Mouse (Mus musculus) c-Kit-positive CD71-negative TER-119-negative erythroid progenitor cells, embryonic 14.5 days (primary cell): Measurements from ENCODE around the gene Gm20671.
A peak's percentile ranks its signal among the peaks of the same experiment; 100 is the strongest.
"Not testable (repeated sequence)": the region's sequence is repeated elsewhere in the genome, so short reads cannot be mapped to it uniquely, and the experiment has no call there.

ENCODE experiments used
- DNase-seq: peaks from one replicate; pipeline ENCODE4 v3.0.0-alpha.2; 2013; ENCODE audit warnings: low read depth

Gm20671 gene

GRCm38 (mm10) chr5:32785313-32785915 lies 41.5 kb downstream of the Gm20671 start, which contains the start of gene Pisd:
TSS of gene Pisd (minus strand) at chr5:32785646.
- DNase-seq: peak; percentile 86

GRCm38 (mm10) chr5:32784726-32785125 lies 42.2 kb downstream of the Gm20671 start:
- no peak for DNase-seq

GRCm38 (mm10) chr5:32781596-32781995 lies 45.3 kb downstream of the Gm20671 start:
- DNase-seq: no peak

- DNase-seq: no peak
Measured at GRCm38 (mm10) chr5:32778168-32778567, 48.7 kb downstream of the Gm20671 start.

- DNase-seq: no peak
Measured at GRCm38 (mm10) chr5:32772361-32772760, 54.5 kb downstream of the Gm20671 start.

- DNase-seq: no peak
Measured at GRCm38 (mm10) chr5:32767636-32768373, 59.1 kb downstream of the Gm20671 start.

- DNase-seq: no peak
Measured at GRCm38 (mm10) chr5:32767004-32767403, 59.9 kb downstream of the Gm20671 start.

GRCm38 (mm10) chr5:32761566-32762140 lies 65.3 kb downstream of the Gm20671 start:
- DNase-seq: no peak

- no peak for DNase-seq
Measured at GRCm38 (mm10) chr5:32760787-32761186, 66.1 kb downstream of the Gm20671 start.

- DNase-seq: not testable (repeated sequence)
Measured at GRCm38 (mm10) chr5:32760352-32760751, 66.6 kb downstream of the Gm20671 start.

- no peak for DNase-seq
Measured at GRCm38 (mm10) chr5:32759662-32760061, 67.2 kb downstream of the Gm20671 start.

GRCm38 (mm10) chr5:32756141-32756540 lies 70.8 kb downstream of the Gm20671 start:
- DNase-seq: no peak

- no peak for DNase-seq
Measured at GRCm38 (mm10) chr5:32751736-32752135, 75.2 kb downstream of the Gm20671 start.

- DNase-seq: no peak
Measured at GRCm38 (mm10) chr5:32748936-32749335, 78.0 kb downstream of the Gm20671 start.

- DNase-seq: peak; percentile 44
Measured at GRCm38 (mm10) chr5:32747650-32748375, 79.1 kb downstream of the Gm20671 start.

GRCm38 (mm10) chr5:32745705-32746655 lies 80.9 kb downstream of the Gm20671 start:
- DNase-seq: peak; percentile 61

- DNase-seq: no peak
Measured at GRCm38 (mm10) chr5:32742149-32742548, 84.8 kb downstream of the Gm20671 start.

GRCm38 (mm10) chr5:32741377-32741776 lies 85.5 kb downstream of the Gm20671 start:
- DNase-seq: not testable (repeated sequence)

GRCm38 (mm10) chr5:32740850-32741249 lies 86.1 kb downstream of the Gm20671 start:
- DNase-seq: not testable (repeated sequence)

- DNase-seq: no peak
Measured at GRCm38 (mm10) chr5:32740138-32740537, 86.8 kb downstream of the Gm20671 start.

GRCm38 (mm10) chr5:32736770-32737169 lies 90.1 kb downstream of the Gm20671 start:
- DNase-seq: not testable (repeated sequence)
